Mouse (Mus musculus): ENCODE results near the gene Sugct. TPM values are rescaled to one million over a fixed set of nuclear protein-coding genes. Genes with fewer than 3 reads are reported as not detected.

Sugct gene
- total and polyA plus RNA-seq, 3 experiments = 1.0 to 3.0 TPM; not detected in 1

- Histone ChIP-seq H3K27ac (ENCODE audit: control insufficient read depth, low read depth, low read length) (no peak overlapping the region), H3K27me3 (ENCODE audit: control insufficient read depth in 1 of 2, insufficient read depth in 2 of 2, low read length in 2 of 2) (no peaks in the 10 kb centered on the region), H3K9me3 (replicated peaks; ENCODE audit: insufficient read depth, low read length) (no peaks in the 10 kb centered on the region), H3K4me1 (ENCODE audit: control insufficient read depth in 1 of 2, insufficient read depth in 2 of 2, low read length in 2 of 2) (no peaks in the 10 kb centered on the region), H3K9ac (ENCODE audit: control insufficient read depth, low read depth, low read length, poor library complexity, severe bottlenecking) (no peak overlapping the region), H3K36me3 (ENCODE audit: control insufficient read depth in 1 of 2, insufficient read depth in 2 of 2, low read length in 2 of 2) (no peaks in the 10 kb centered on the region), H3K4me3 (ENCODE audit: control insufficient read depth in 1 of 2, insufficient read depth in 1 of 2, low read depth in 2 of 2, low read length in 2 of 2) (no peak overlapping the region), H3K79me2 (ENCODE audit: control insufficient read depth, insufficient read depth, low read length, poor library complexity) (no peaks in the 10 kb centered on the region)
- DNase-seq (ENCODE audit: low read depth, low spot score) = no peak
- no peak for TF ChIP-seq RCOR1 (IDR thresholded peaks at IDR 0.05; ENCODE audit: low read depth, low read length)
- TF ChIP-seq UBTF (IDR thresholded peaks at IDR 0.05; ENCODE audit: borderline replicate concordance, insufficient read depth, low read depth, low read length) = no peak
- no peak for TF ChIP-seq ZMIZ1 (IDR thresholded peaks at IDR 0.05; ENCODE audit: low read depth, low read length)
- no peak for TF ChIP-seq USF1 (IDR thresholded peaks at IDR 0.05; ENCODE audit: low read depth, low read length)
- no peak for TF ChIP-seq NRF1 (IDR thresholded peaks at IDR 0.05; ENCODE audit: insufficient read depth, low read depth, low read length, poor library complexity, severe bottlenecking)
- no peak for TF ChIP-seq TCF12 (IDR thresholded peaks at IDR 0.05; ENCODE audit: low read depth, low read length)
- TF ChIP-seq KAT2A (conservative IDR thresholded peaks at IDR 0.05; ENCODE audit: low read depth, low read length) = no peak
- TF ChIP-seq CTCF (IDR thresholded peaks at IDR 0.05 in 2 of 3, conservative IDR thresholded peaks at IDR 0.05 in 1 of 3; ENCODE audit: control insufficient read depth in 1 of 3, insufficient read depth in 1 of 3, low read depth in 2 of 3, low read length in 3 of 3, poor library complexity in 1 of 3, severe bottlenecking in 1 of 3) = no peak
- no peak for TF ChIP-seq MEF2A (IDR thresholded peaks at IDR 0.05; ENCODE audit: extremely low read depth, insufficient replicate concordance, low read depth, low read length, poor library complexity, severe bottlenecking)
- TF ChIP-seq SMC3 (IDR thresholded peaks at IDR 0.05; ENCODE audit: low read depth, low read length) = no peak
- no peak for TF ChIP-seq BHLHE40 (IDR thresholded peaks at IDR 0.05; ENCODE audit: borderline replicate concordance, low read depth, low read length)
- no peak for TF ChIP-seq USF2 (IDR thresholded peaks at IDR 0.05; ENCODE audit: borderline replicate concordance in 1 of 2, insufficient read depth in 1 of 2, low read depth in 1 of 2, low read length in 2 of 2)
- TF ChIP-seq E2F4 (IDR thresholded peaks at IDR 0.05; ENCODE audit: borderline replicate concordance, low read depth, low read length) = no peak
- no peak for TF ChIP-seq EP300 (IDR thresholded peaks at IDR 0.05; ENCODE audit: low read depth in 1 of 2, low read length in 2 of 2)
- TF ChIP-seq NELFE (IDR thresholded peaks at IDR 0.05; ENCODE audit: low read depth, low read length) = no peak
- no peak for TF ChIP-seq MYC (IDR thresholded peaks at IDR 0.05; ENCODE audit: low read depth, low read length)
- TF ChIP-seq TAL1 (IDR thresholded peaks at IDR 0.05; ENCODE audit: low read length) = no peak
Observed at GRCm38 (mm10) chr13:17212681-17213080, 482.7 kb downstream of the Sugct start.

GRCm38 (mm10) chr13:17190180-17190762, 505.1 kb downstream of the Sugct start:
- Histone ChIP-seq H3K27me3 (ENCODE audit: control insufficient read depth in 1 of 2, insufficient read depth in 2 of 2, low read length in 2 of 2) (no peaks in the 10 kb centered on the region), H3K36me3 (ENCODE audit: control insufficient read depth in 1 of 2, insufficient read depth in 2 of 2, low read length in 2 of 2) (no peaks in the 10 kb centered on the region), H3K27ac (ENCODE audit: control insufficient read depth, low read depth, low read length) (no peak overlapping the region), H3K79me2 (ENCODE audit: control insufficient read depth, insufficient read depth, low read length, poor library complexity) (no peaks in the 10 kb centered on the region), H3K4me1 (ENCODE audit: control insufficient read depth in 1 of 2, insufficient read depth in 2 of 2, low read length in 2 of 2) (no peaks in the 10 kb centered on the region), H3K9ac (ENCODE audit: control insufficient read depth, low read depth, low read length, poor library complexity, severe bottlenecking) (no peak overlapping the region), H3K4me3 (ENCODE audit: control insufficient read depth in 1 of 2, insufficient read depth in 1 of 2, low read depth in 2 of 2, low read length in 2 of 2) (no peak overlapping the region), H3K9me3 (replicated peaks; ENCODE audit: insufficient read depth, low read length) (no peaks in the 10 kb centered on the region)
- no peak for DNase-seq (ENCODE audit: low read depth, low spot score)
- TF ChIP-seq ZNF384 (IDR thresholded peaks at IDR 0.05; ENCODE audit: low read depth, low read length) = no peak
- no peak for TF ChIP-seq POLR2AphosphoS2 (IDR thresholded peaks at IDR 0.05; ENCODE audit: low read length)
- TF ChIP-seq ETS1 (IDR thresholded peaks at IDR 0.05; ENCODE audit: low read depth, low read length) = no peak
